Mouse (Mus musculus): ENCODE data around the gene C1qb. TPM values are rescaled to one million over a fixed set of nuclear protein-coding genes. Genes with fewer than 3 reads are reported as not detected.

The C1qb gene
- polyA plus RNA-seq, 1 experiment from 2014 or later, result 62.8 TPM

- no peaks in the 10 kb centered on the region for H3K4me1 ChIP-seq (replicated peaks; ENCODE audit: control insufficient read depth, insufficient read depth, low read length)
- H3K4me2 ChIP-seq (ENCODE audit: low read length), result no peak overlapping the region
- H3K36me3 ChIP-seq (ENCODE audit: control insufficient read depth, insufficient read depth, low read length), result no peaks in the 10 kb centered on the region
- WGBS, result 66% methylated on average over 4 of the region's 4 CpGs
- no peaks in the 10 kb centered on the region for H3K27me3 ChIP-seq (replicated peaks; ENCODE audit: control insufficient read depth, insufficient read depth, low read length)
- H3K4me3 ChIP-seq (ENCODE audit: low read depth, low read length), result no peak overlapping the region
- no peaks in the 10 kb centered on the region for H3K9me3 ChIP-seq (ENCODE audit: control insufficient read depth, low read length)
- no peak overlapping the region for H3K9ac ChIP-seq (ENCODE audit: low read length)
- ATAC-seq (replicated peaks; ENCODE audit: low FRiP score, low TSS enrichment, low read depth) (no peak), DNase-seq (ENCODE audit: low spot score) (no peak)
- H3K27ac ChIP-seq (ENCODE audit: low read depth), result no peak overlapping the region
These were observed 37.4 kb downstream of the C1qb start for GRCm38 (mm10) chr4:136848565-136848964.

GRCm38 (mm10) chr4:136847166-136847565 lies 38.8 kb downstream of the C1qb start:
- Histone ChIP-seq H3K36me3 (ENCODE audit: control insufficient read depth, insufficient read depth, low read length) (no peaks in the 10 kb centered on the region), H3K27ac (ENCODE audit: low read depth) (no peak overlapping the region), H3K9me3 (ENCODE audit: control insufficient read depth, low read length) (no peaks in the 10 kb centered on the region), H3K4me1 (replicated peaks; ENCODE audit: control insufficient read depth, insufficient read depth, low read length) (no peaks in the 10 kb centered on the region), H3K27me3 (replicated peaks; ENCODE audit: control insufficient read depth, insufficient read depth, low read length) (no peaks in the 10 kb centered on the region), H3K4me3 (ENCODE audit: low read depth, low read length) (no peak overlapping the region), H3K4me2 (ENCODE audit: low read length) (no peak overlapping the region), H3K9ac (ENCODE audit: low read length) (no peak overlapping the region)
- DNase-seq (ENCODE audit: low spot score) (no peak), ATAC-seq (replicated peaks; ENCODE audit: low FRiP score, low TSS enrichment, low read depth) (no peak)
- 85% methylated on average over 6 of the region's 6 CpGs for WGBS

GRCm38 (mm10) chr4:136842802-136843201 lies 43.2 kb downstream of the C1qb start:
- Histone ChIP-seq H3K36me3 (ENCODE audit: control insufficient read depth, insufficient read depth, low read length) (no peaks in the 10 kb centered on the region), H3K4me1 (replicated peaks; ENCODE audit: control insufficient read depth, insufficient read depth, low read length) (peaks cover 15% of the 10 kb centered on the region), H3K27ac (ENCODE audit: low read depth) (no peak overlapping the region), H3K4me3 (ENCODE audit: low read depth, low read length) (no peak overlapping the region), H3K4me2 (ENCODE audit: low read length) (no peak overlapping the region), H3K9me3 (ENCODE audit: control insufficient read depth, low read length) (no peaks in the 10 kb centered on the region), H3K27me3 (replicated peaks; ENCODE audit: control insufficient read depth, insufficient read depth, low read length) (no peaks in the 10 kb centered on the region), H3K9ac (ENCODE audit: low read length) (no peak overlapping the region)
- DNase-seq (ENCODE audit: low spot score), result peak; percentile 76
- 59% methylated on average over 10 of the region's 10 CpGs for WGBS
- ATAC-seq (replicated peaks; ENCODE audit: low FRiP score, low TSS enrichment, low read depth), result peak; percentile 61

DNA sequence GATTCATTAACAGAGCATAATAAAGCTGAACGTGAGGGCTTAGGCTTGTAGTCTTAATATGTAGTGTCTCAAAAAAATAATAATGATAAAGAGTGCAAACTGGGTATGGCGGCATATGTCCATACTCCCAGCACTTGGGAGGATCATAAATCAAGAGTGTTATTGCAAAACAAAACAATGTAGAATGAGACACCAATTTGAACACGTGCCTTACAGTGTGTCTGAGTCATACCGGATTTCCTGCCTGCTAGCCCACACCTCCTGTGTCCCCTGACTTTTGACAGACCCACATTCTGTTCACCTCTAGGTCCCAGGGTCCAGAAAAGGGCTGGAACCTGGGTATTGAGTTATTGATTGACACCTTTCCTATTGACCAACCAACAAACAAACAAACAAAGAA lies 44.0 kb downstream of the C1qb start:
- 61% methylated on average over 4 of the region's 4 CpGs for WGBS
- ATAC-seq (replicated peaks; ENCODE audit: low FRiP score, low TSS enrichment, low read depth), result no peak
- Histone ChIP-seq H3K4me2 (ENCODE audit: low read length) (no peak overlapping the region), H3K4me1 (replicated peaks; ENCODE audit: control insufficient read depth, insufficient read depth, low read length) (peaks cover 18% of the 10 kb centered on the region), H3K27ac (ENCODE audit: low read depth) (no peak overlapping the region), H3K9me3 (ENCODE audit: control insufficient read depth, low read length) (no peaks in the 10 kb centered on the region), H3K27me3 (replicated peaks; ENCODE audit: control insufficient read depth, insufficient read depth, low read length) (no peaks in the 10 kb centered on the region), H3K9ac (ENCODE audit: low read length) (no peak overlapping the region), H3K4me3 (ENCODE audit: low read depth, low read length) (no peak overlapping the region), H3K36me3 (ENCODE audit: control insufficient read depth, insufficient read depth, low read length) (no peaks in the 10 kb centered on the region)
- DNase-seq (ENCODE audit: low spot score), result no peak

GRCm38 (mm10) chr4:136841056-136841455 lies 44.9 kb downstream of the C1qb start:
- Histone ChIP-seq H3K27ac (ENCODE audit: low read depth) (no peak overlapping the region), H3K36me3 (ENCODE audit: control insufficient read depth, insufficient read depth, low read length) (no peaks in the 10 kb centered on the region), H3K4me3 (ENCODE audit: low read depth, low read length) (no peak overlapping the region), H3K9ac (ENCODE audit: low read length) (no peak overlapping the region), H3K4me2 (ENCODE audit: low read length) (no peak overlapping the region), H3K27me3 (replicated peaks; ENCODE audit: control insufficient read depth, insufficient read depth, low read length) (no peaks in the 10 kb centered on the region), H3K4me1 (replicated peaks; ENCODE audit: control insufficient read depth, insufficient read depth, low read length) (peaks cover 26% of the 10 kb centered on the region), H3K9me3 (ENCODE audit: control insufficient read depth, low read length) (no peaks in the 10 kb centered on the region)
- no peak; the same call in 1 of the 2 replicates for ATAC-seq (replicated peaks; ENCODE audit: low FRiP score, low TSS enrichment, low read depth)
- WGBS, result 7% methylated on average over 5 of the region's 5 CpGs
- peak; percentile 94 for DNase-seq (ENCODE audit: low spot score)

- no peaks in the 10 kb centered on the region for H3K36me3 ChIP-seq (ENCODE audit: control insufficient read depth, insufficient read depth, low read length)
- H3K27ac ChIP-seq (ENCODE audit: low read depth), result no peak overlapping the region
- H3K9ac ChIP-seq (ENCODE audit: low read length), result no peak overlapping the region
- no peaks in the 10 kb centered on the region for H3K9me3 ChIP-seq (ENCODE audit: control insufficient read depth, low read length)
- WGBS, result 59% methylated on average over 9 of the region's 9 CpGs
- no peak overlapping the region for H3K4me3 ChIP-seq (ENCODE audit: low read depth, low read length)
- H3K4me2 ChIP-seq (ENCODE audit: low read length), result no peak overlapping the region
- DNase-seq (ENCODE audit: low spot score), result no peak
- H3K27me3 ChIP-seq (replicated peaks; ENCODE audit: control insufficient read depth, insufficient read depth, low read length), result no peaks in the 10 kb centered on the region
- no peak for ATAC-seq (replicated peaks; ENCODE audit: low FRiP score, low TSS enrichment, low read depth)
- H3K4me1 ChIP-seq (replicated peaks; ENCODE audit: control insufficient read depth, insufficient read depth, low read length), result peaks cover 41% of the 10 kb centered on the region
These were observed 47.5 kb downstream of the C1qb start for GRCm38 (mm10) chr4:136838462-136838861.

DNA sequence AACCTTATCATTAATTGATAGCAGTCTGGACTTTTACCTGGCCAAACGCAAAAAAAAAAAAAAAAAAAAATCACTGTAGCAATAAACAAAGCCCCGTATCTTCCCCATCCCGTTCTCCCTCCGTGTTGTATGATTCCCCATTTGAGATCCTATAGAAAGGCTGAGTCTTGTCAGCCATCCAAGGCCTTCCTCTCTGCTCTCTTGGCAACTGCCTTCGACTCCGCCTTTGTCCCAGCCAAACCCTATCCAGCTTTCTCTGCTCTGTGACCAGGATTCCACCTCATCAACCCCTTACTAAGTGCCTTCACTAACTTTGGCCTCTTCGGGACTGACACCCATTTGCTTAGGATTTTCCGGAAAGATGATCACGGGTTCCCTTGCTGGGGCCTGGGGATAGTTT lies 48.0 kb downstream of the C1qb start:
- Histone ChIP-seq H3K9ac (ENCODE audit: low read length) (no peak overlapping the region), H3K27ac (ENCODE audit: low read depth) (no peak overlapping the region), H3K4me1 (replicated peaks; ENCODE audit: control insufficient read depth, insufficient read depth, low read length) (peaks cover 45% of the 10 kb centered on the region), H3K9me3 (ENCODE audit: control insufficient read depth, low read length) (no peaks in the 10 kb centered on the region), H3K4me2 (ENCODE audit: low read length) (no peak overlapping the region), H3K27me3 (replicated peaks; ENCODE audit: control insufficient read depth, insufficient read depth, low read length) (no peaks in the 10 kb centered on the region), H3K4me3 (ENCODE audit: low read depth, low read length) (no peak overlapping the region), H3K36me3 (ENCODE audit: control insufficient read depth, insufficient read depth, low read length) (no peaks in the 10 kb centered on the region)
- DNase-seq (ENCODE audit: low spot score) (no peak), ATAC-seq (replicated peaks; ENCODE audit: low FRiP score, low TSS enrichment, low read depth) (no peak)
- WGBS, result 74% methylated on average over 9 of the region's 9 CpGs

GRCm38 (mm10) chr4:136836387-136836931 lies 49.5 kb downstream of the C1qb start:
- no peaks in the 10 kb centered on the region for H3K27me3 ChIP-seq (replicated peaks; ENCODE audit: control insufficient read depth, insufficient read depth, low read length)
- H3K4me3 ChIP-seq (ENCODE audit: low read depth, low read length), result peak overlapping the region; percentile 76
- DNase-seq (ENCODE audit: low spot score) (no peak), ATAC-seq (replicated peaks; ENCODE audit: low FRiP score, low TSS enrichment, low read depth) (peak; percentile 38)
- H3K9ac ChIP-seq (ENCODE audit: low read length), result peak overlapping the region; percentile 72
- peak overlapping the region; percentile 94 for H3K27ac ChIP-seq (ENCODE audit: low read depth)
- H3K36me3 ChIP-seq (ENCODE audit: control insufficient read depth, insufficient read depth, low read length), result no peaks in the 10 kb centered on the region
- peak overlapping the region; percentile 99 for H3K4me2 ChIP-seq (ENCODE audit: low read length)
- WGBS, result 2% methylated on average over 27 of the region's 27 CpGs
- H3K9me3 ChIP-seq (ENCODE audit: control insufficient read depth, low read length), result no peaks in the 10 kb centered on the region
- peaks cover 60% of the 10 kb centered on the region for H3K4me1 ChIP-seq (replicated peaks; ENCODE audit: control insufficient read depth, insufficient read depth, low read length)

DNA sequence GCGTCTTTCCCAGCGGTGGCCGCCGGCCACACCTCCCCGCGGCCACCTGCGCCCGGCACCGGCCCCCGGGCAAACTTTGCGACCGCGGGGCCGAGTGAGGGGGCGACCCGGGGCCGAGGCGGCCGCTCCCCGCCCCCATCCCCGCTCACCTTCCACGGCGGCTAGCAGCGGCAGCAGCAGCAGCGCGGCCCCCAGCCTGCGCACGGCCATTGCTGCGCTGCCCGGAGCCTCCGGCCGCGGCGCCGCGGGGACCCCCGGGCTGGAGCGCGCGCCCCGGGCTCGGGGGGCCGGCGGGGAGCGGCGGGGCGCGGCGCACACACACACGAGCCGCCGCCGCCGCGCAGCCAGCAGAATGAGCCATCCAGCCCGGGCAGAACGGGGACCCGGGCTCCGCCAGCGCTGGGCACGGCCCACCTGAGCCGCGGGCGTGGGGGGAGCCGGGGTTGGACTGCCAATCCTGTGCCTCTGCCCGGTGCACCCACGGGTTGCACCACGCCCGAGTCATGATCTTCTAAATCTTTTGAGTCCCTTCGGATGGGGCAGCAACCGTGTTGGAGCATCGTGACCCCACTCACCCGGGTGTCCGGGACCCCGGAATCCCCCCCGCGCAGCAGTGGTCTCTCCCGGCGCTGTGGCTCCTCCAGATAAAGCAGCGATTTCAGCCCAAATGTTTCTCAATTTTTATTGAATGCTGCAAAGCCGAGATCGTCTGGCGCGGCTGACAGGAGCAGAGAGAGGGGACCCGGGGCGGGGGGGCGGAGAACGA lies 50.2 kb downstream of the C1qb start, which contains the start of gene Ephb2:
Gene Ephb2 (minus strand): TSS at position 368 of the 766 bp plus-strand sequence.
- WGBS, result under 1% methylated on average over 71 of the region's 88 CpGs
- H3K27ac ChIP-seq (ENCODE audit: low read depth), result peak within 1 kb of the TSS; percentile 94
- H3K27me3 ChIP-seq (replicated peaks; ENCODE audit: control insufficient read depth, insufficient read depth, low read length), result no peaks in the 10 kb centered on the region
- H3K9me3 ChIP-seq (ENCODE audit: control insufficient read depth, low read length), result no peaks in the 10 kb centered on the region
- peak within 1 kb of the TSS; percentile 72 for H3K9ac ChIP-seq (ENCODE audit: low read length)
- ATAC-seq (replicated peaks; ENCODE audit: low FRiP score, low TSS enrichment, low read depth) (peak; percentile 77), DNase-seq (ENCODE audit: low spot score) (peak; percentile 95)
- H3K4me2 ChIP-seq (ENCODE audit: low read length), result peak within 1 kb of the TSS; percentile 99
- no peaks in the 10 kb centered on the region for H3K36me3 ChIP-seq (ENCODE audit: control insufficient read depth, insufficient read depth, low read length)
- peaks cover 60% of the 10 kb centered on the region for H3K4me1 ChIP-seq (replicated peaks; ENCODE audit: control insufficient read depth, insufficient read depth, low read length)
- H3K4me3 ChIP-seq (ENCODE audit: low read depth, low read length), result peak within 1 kb of the TSS; percentile 76
